Mouse (Mus musculus) liver, embryonic 16.5 days (tissue): ENCODE results near the gene Paqr9. TPM values are rescaled to one million over a fixed set of nuclear protein-coding genes. Genes with fewer than 3 reads are reported as not detected.
"Not testable (repeated sequence)": the region's sequence is repeated elsewhere in the genome, so short reads cannot be mapped to it uniquely, and the experiment has no call there.

ENCODE experiments used
- ATAC-seq: fragments of 200-750 bp; cut with Nextera tagmentation; 2 replicates; pipeline ENCODE4 v1.8.0; 2017; ENCODE audit warnings: low read depth, mild to moderate bottlenecking, moderate number of reproducible peaks, moderate library complexity
- H3K27ac ChIP-seq: fragments of 300-500 bp; sonication (generic); 2 replicates; pipeline ENCODE4 v1.5.1; 2014; ENCODE audit warnings: mild to moderate bottlenecking, low read length
- H3K27me3 ChIP-seq: fragments of 300-500 bp; sonication (generic); 2 replicates; pipeline ENCODE4 v1.6.1; 2014; ENCODE audit warnings: low read depth, low read length, mixed read lengths; ENCODE audit not compliant: control insufficient read depth, insufficient read depth
- H3K36me3 ChIP-seq: fragments of 300-500 bp; sonication (generic); 2 replicates; pipeline ENCODE4 v1.6.1; 2014; ENCODE audit warnings: mild to moderate bottlenecking; ENCODE audit not compliant: control insufficient read depth, insufficient read depth
- H3K4me1 ChIP-seq: fragments of 300-500 bp; sonication (generic); 2 replicates; pipeline ENCODE4 v1.6.1; 2014; ENCODE audit warnings: low read depth, low read length, mixed read lengths; ENCODE audit not compliant: control insufficient read depth
- H3K4me2 ChIP-seq: fragments of 300-500 bp; sonication (generic); 2 replicates; pipeline ENCODE4 v1.6.1; 2014; ENCODE audit warnings: low read depth, low read length, mixed read lengths
- H3K4me3 ChIP-seq: fragments of 300-500 bp; sonication (generic); 2 replicates; pipeline ENCODE4 v1.5.1; 2014; ENCODE audit warnings: low read depth, mild to moderate bottlenecking, low read length
- H3K9ac ChIP-seq: fragments of 300-500 bp; sonication (generic); 2 replicates; pipeline ENCODE4 v1.6.1; 2014; ENCODE audit warnings: low read depth, low read length
- H3K9me3 ChIP-seq: fragments of 300-500 bp; sonication (generic); replicated peaks from 2 replicates; pipeline ENCODE4 v1.6.1; 2016; ENCODE audit warnings: low read length; ENCODE audit not compliant: control insufficient read depth
- WGBS: fragments of 180-500 bp; shearing (Covaris S2); extraction: QIAGEN DNeasy Blood & Tissue Kit; methylation state at CpG from one replicate; pipeline ENCODE4 v1.1.7; 2014; ENCODE audit not compliant: insufficient replicate concordance; 5-methylcytosine and 5-hydroxymethylcytosine counted together
- polyA plus RNA-seq: library from polyadenylated mRNA; unstranded; fragments of >200 nt; fragmentation: Nextera tagmentation; extraction: Ambion mirVana; gene quantifications from 2 replicates; pipeline ENCODE4 v1.2.1, GENCODE M21; 2015

The Paqr9 gene
- 5.8 and 6.7 TPM in 2 replicates for polyA plus RNA-seq

DNA sequence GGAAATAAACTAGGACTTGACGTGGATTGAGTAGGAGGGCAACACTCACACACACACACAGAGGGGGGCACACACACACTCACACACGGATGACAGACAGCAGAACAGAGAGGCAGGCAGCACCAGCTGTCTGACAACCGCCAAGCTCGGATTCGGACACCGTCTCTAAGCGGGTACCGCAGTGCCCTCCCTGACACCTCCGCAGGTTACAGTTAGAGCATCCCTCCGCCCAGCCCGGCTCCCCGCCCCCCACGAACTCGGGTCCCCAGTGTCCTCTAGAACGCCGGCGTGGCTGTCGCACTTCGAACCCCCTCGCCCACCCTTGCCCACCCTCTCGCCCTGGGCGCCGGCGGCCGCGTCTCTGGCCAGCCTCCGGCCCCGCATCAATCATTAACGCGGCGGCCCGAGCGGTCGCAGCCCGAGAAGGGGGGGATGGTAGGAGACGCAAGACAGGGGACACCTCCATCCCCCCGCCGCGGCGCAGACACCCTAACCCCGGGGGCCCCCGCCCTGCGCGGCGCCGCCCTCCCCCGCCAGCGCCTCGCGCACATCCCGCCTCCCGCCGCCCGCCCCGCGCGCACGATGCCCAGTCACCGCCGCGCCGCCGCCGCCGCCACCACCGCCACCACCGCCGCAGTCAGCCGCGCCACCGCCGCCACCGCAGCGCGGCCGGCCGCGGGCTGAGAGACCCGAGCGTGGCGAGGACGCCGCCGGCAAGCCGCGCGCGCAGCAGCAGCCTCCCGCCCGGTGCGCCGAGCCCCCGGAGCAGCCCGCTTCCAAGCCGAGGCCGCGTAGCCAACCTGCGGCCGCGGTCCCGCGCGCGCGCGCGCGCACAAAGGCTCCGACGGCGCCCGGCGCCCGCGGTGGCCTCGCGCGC lies at the start of gene Paqr9:
Gene Paqr9 (plus strand): TSS at position 599 of the 877 bp plus-strand sequence.
- H3K4me1 ChIP-seq = peaks cover 47% of the 10 kb centered on the region
- H3K9me3 ChIP-seq = no peaks in the 10 kb centered on the region
- H3K36me3 ChIP-seq = no peaks in the 10 kb centered on the region
- peak within 1 kb of the TSS; percentile 82 for H3K27ac ChIP-seq
- peak; percentile 76 for ATAC-seq
- 1% methylated on average over 59 of the region's 118 CpGs for WGBS
- H3K9ac ChIP-seq = peak within 1 kb of the TSS; percentile 73
- H3K4me2 ChIP-seq = peak within 1 kb of the TSS; percentile 88
- peak within 1 kb of the TSS; percentile 74 for H3K4me3 ChIP-seq
- H3K27me3 ChIP-seq = peaks cover 41% of the 10 kb centered on the region

DNA sequence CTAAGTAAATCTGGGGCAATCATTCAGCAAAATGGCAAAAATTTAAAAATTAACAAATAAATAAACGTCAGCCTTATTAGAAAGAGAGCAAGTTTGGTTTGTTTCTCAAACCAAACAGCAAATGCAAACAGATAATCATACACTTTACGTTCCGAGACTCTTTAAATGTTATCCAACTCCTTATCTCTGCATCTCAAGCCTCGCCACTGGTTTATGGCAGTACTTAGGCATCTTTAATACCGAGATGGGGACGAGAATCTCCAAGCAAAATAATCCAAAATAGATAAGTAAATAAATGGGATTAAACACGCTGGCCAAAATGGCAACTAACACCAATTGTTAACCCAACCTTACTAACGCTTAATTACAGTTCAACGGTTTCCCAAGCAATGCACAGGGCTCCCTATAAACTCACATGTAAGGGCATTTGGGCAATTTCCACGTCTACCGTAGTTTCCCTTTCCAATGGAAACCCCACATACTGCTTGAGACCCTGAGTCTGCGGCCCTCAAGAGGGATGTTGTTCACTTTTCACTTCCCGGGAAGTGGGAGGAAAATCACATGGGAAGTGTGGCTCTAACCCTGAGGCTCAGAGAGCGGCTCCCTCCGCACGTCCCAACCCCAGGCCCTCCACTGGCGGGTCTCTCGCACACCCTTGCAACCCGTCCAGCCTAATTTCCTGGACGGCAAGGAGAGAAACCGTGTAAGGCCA lies 48.6 kb upstream of the Paqr9 start:
- Histone ChIP-seq H3K27me3 (no peaks in the 10 kb centered on the region), H3K36me3 (no peaks in the 10 kb centered on the region), H3K4me2 (peak overlapping the region; percentile 96), H3K4me3 (peak overlapping the region; percentile 96), H3K27ac (peak overlapping the region; percentile 93), H3K4me1 (peaks cover 11% of the 10 kb centered on the region), H3K9ac (peak overlapping the region; percentile 96), H3K9me3 (no peaks in the 10 kb centered on the region)
- WGBS = 1% methylated on average over 21 of the region's 21 CpGs
- ATAC-seq = peak; percentile 3

DNA sequence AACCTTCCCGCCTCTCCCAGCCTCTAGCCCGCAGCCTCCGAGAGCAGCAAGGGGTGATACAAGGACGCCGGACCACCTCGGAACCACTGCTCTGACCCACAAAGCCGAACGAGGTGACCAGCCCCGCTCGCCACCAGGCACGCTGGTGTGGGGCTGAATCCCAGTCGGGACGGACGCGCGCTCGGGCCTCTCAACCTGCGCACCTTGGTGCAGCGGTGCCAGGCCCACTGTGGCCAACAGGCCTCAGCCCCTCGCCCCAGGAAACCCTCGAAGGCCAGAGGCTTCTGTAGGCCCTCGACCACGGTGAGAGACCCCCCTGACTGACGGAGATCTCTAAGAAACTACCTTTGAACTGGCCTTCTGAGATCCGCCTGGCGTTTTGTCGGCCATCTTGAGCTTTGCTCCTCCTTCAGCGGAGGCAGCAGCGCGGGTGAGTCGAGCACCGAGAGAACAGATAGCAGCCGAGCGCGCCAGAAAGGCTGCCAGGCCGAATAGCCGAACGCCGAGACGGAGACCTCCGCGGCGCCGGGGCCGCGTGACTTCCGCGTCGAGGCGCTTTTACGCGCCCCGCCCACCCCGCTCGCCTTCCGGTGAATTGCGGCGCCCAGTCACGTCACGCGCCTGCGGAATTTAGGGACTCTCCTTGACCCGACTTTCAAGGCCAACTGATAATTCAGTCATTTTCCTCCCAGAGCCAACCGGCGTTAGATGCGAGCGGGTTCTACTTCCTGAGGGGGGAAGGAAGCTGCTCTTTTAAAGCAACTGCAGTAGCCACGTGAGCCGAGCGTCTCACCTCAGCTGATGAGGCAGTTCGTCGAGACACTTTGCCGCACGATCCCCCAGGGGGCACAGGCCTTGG lies 47.8 kb upstream of the Paqr9 start, which contains the start of gene U2surp:
Gene U2surp (minus strand): TSS at position 525 of the 859 bp plus-strand sequence.
- Histone ChIP-seq H3K4me3 (peak within 1 kb of the TSS; percentile 96), H3K4me1 (peaks cover 11% of the 10 kb centered on the region), H3K27ac (peak within 1 kb of the TSS; percentile 93), H3K9me3 (no peaks in the 10 kb centered on the region), H3K4me2 (peak within 1 kb of the TSS; percentile 96), H3K27me3 (no peaks in the 10 kb centered on the region), H3K9ac (peak within 1 kb of the TSS; percentile 96), H3K36me3 (no peaks in the 10 kb centered on the region)
- peak; percentile 95 for ATAC-seq
- WGBS = under 1% methylated on average over 74 of the region's 74 CpGs

DNA sequence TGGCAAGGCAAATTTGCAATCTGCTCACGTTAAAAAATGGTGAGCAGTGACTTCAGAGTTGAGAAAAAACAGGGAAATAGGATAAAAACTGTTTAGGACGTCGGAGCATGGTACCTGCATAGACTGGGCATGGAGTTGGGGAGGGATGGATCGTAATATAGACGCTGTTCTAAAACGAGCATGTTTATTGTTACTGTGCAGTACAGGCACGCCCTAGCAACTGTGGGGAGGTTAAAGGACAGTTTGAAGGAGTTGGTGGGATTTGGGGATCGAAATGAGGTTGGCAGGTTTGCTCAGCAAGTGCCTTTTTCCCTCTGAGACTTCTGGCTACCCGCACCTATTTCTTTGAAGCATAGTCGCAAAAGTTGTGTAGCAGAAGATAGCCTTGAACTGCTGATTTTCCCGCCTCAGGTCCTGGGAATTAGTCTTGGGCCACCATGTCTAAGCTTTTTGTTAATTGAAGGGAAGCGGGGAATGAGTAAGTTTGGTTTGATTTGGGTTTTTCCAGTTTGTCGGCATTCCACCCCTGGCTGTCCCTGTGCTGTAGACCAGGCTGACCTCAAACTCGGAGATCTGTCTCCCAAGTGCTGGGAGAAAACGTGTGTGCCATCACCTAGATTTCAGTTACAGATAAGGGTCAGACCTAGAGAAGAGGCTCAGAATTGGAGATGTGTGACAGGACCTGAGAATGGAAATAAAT lies 47.0 kb upstream of the Paqr9 start:
- 15% methylated on average over 15 of the region's 15 CpGs for WGBS
- no peaks in the 10 kb centered on the region for H3K27me3 ChIP-seq
- H3K9ac ChIP-seq = peak overlapping the region; percentile 78

DNA sequence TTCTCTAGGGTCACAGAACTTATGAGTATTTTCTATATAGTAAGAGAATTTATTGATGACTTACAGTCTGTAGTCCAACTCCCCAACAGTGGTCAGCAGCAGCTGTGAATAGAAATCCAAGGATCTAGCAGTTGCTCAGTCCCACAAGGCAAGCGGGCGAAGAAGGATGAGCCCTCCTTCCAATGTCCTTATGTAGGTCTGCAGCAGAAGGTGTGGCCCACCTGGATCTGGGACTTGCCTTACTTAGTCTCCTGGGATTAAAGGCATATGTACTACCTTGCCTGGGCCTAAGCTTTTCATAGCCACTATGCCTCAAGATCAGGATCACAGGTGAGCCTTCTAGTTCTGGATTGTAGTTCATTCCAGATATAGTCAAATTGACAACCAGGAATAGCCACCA lies 45.7 kb upstream of the Paqr9 start:
- Histone ChIP-seq H3K36me3 (no peaks in the 10 kb centered on the region), H3K27ac (no peak overlapping the region), H3K4me2 (no peak overlapping the region), H3K27me3 (no peaks in the 10 kb centered on the region), H3K4me1 (peaks cover 11% of the 10 kb centered on the region), H3K4me3 (no peak overlapping the region), H3K9ac (no peak overlapping the region), H3K9me3 (no peaks in the 10 kb centered on the region)
- no peak for ATAC-seq
- 85% methylated on average over 2 of the region's 2 CpGs for WGBS

More for the DNA sequence above, 47.0 kb upstream of the Paqr9 start:
- peaks cover 11% of the 10 kb centered on the region for H3K4me1 ChIP-seq
- peak; percentile 30 for ATAC-seq
- no peaks in the 10 kb centered on the region for H3K36me3 ChIP-seq
- peak overlapping the region; percentile 88 for H3K27ac ChIP-seq
- peak overlapping the region; percentile 96 for H3K4me2 ChIP-seq
- H3K9me3 ChIP-seq = no peaks in the 10 kb centered on the region
- H3K4me3 ChIP-seq = peak overlapping the region; percentile 96

DNA sequence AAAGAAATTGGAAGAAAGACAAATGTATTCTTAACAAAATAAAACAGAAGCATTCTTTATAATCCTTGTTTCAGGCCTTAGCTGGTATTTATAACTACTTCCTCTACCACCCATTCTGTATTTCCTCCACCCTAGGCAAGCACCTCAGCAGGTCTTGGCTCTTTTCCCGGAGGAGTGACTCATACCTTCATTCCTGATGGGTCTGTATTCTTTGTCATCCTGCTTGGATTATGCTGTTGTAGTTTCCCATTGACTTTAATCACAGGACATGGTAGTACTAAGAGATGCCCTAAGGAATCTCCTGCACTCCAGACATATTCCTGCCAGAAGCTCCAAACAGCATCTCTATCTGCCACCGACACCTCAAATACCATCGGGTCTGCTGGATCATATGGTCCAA lies 45.1 kb upstream of the Paqr9 start:
- not testable (repeated sequence) for H3K4me3 ChIP-seq, H3K27ac ChIP-seq, H3K9ac ChIP-seq, H3K27me3 ChIP-seq, H3K36me3 ChIP-seq, H3K4me2 ChIP-seq, ATAC-seq, H3K9me3 ChIP-seq
- H3K4me1 ChIP-seq = peaks cover 11% of the 10 kb centered on the region
- WGBS = 79% methylated on average over 3 of the region's 3 CpGs

DNA sequence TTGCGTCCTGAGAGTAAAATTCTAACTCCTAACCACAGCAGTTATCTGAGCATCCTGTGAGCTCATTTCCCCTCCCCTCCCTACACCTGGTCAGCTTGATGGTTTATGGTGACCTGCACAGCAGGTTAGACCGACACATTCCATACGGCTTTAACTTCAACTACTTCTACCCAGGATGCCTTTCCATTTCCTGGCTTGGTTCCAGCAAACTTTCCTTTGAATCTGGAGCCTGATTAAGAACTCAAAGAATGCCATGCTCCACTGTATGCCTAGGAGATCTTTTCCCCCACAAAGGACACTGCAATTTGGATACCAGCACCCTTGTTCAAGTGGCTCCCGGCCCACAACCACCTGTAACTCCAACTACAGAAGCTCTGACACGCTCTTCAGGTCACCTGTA lies 38.9 kb upstream of the Paqr9 start:
- no peaks in the 10 kb centered on the region for H3K4me1 ChIP-seq
- H3K9ac ChIP-seq = no peak overlapping the region
- no peak overlapping the region for H3K4me2 ChIP-seq
- no peak for ATAC-seq
- WGBS = 70% methylated on average over 5 of the region's 5 CpGs
- H3K36me3 ChIP-seq = no peaks in the 10 kb centered on the region
- no peaks in the 10 kb centered on the region for H3K9me3 ChIP-seq
- H3K27ac ChIP-seq = no peak overlapping the region
- H3K4me3 ChIP-seq = no peak overlapping the region
- H3K27me3 ChIP-seq = no peaks in the 10 kb centered on the region

DNA sequence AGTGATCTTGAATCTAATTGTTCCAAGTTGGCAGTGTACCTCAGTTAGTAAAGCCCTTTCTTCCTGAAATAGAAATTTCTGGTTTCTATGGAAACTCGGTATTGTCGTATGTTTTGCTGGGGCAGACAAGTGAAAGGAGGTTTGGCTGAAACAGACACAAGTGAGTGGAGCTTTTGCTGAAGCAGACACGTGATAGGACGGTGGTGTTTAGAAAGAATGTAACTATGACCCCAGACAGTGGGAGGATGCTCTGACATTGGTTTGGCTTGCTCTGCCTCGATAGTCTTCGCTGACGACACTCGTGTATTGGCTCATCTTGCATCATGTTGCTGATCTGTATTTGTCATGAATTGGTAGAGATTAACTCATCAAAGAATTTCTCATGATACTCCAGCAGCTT lies 38.4 kb upstream of the Paqr9 start:
- 67% methylated on average over 8 of the region's 8 CpGs for WGBS
- no peak for ATAC-seq
- no peak overlapping the region for H3K9ac ChIP-seq
- H3K36me3 ChIP-seq = no peaks in the 10 kb centered on the region
- H3K27ac ChIP-seq = no peak overlapping the region
- H3K9me3 ChIP-seq = no peaks in the 10 kb centered on the region
- no peaks in the 10 kb centered on the region for H3K4me1 ChIP-seq
- H3K27me3 ChIP-seq = no peaks in the 10 kb centered on the region
- no peak overlapping the region for H3K4me2 ChIP-seq
- no peak overlapping the region for H3K4me3 ChIP-seq
